Mouse (Mus musculus) layer of hippocampus, adult 2 months (tissue): ENCODE results near the gene Tceal3. TPM values are rescaled to one million over a fixed set of nuclear protein-coding genes. Genes with fewer than 3 reads are reported as not detected.
"Not testable (repeated sequence)": the region's sequence is repeated elsewhere in the genome, so short reads cannot be mapped to it uniquely, and the experiment has no call there.

Experiments used
- DNase-seq, 2 experiments: peaks; one replicate each; pipeline ENCODE4 v3.0.0; 2022; ENCODE audit warnings: low spot score in 2 of 2
- H3K27ac ChIP-seq: fragments of 200-600 bp; 2 replicates; pipeline ENCODE4 v1.8.1; 2022
- H3K4me3 ChIP-seq: fragments of 200-600 bp; 2 replicates; pipeline ENCODE4 v1.8.1; 2022; ENCODE audit warnings: mild to moderate bottlenecking
- CTCF ChIP-seq: fragments of 200-600 bp; conservative IDR thresholded peaks from 2 replicates; pipeline ENCODE4 v1.8.1; 2022; ENCODE audit warnings: antibody characterized with exemption, mild to moderate bottlenecking, moderate library complexity
- total RNA-seq, 2 experiments: library from RNA; stranded (reverse); gene quantifications; 2 replicates each; pipeline ENCODE4 v1.2.3; 2021

Gene Tceal3
- total RNA-seq, 2 experiments from 2014 or later: 193 to 204 TPM

- peak overlapping the region; percentile 56 for H3K27ac ChIP-seq
- TF ChIP-seq CTCF: no peak
- peak; percentile 13 to 29 for DNase-seq
- H3K4me3 ChIP-seq: no peak overlapping the region; the same call in 1 of the 2 replicates
Measured at GRCm38 (mm10) chrX:136639754-136640153, 49.1 kb downstream of the Tceal3 start.

- H3K27ac ChIP-seq, H3K4me3 ChIP-seq, DNase-seq: not testable (repeated sequence)
Measured at GRCm38 (mm10) chrX:136645857-136646256, 55.2 kb downstream of the Tceal3 start.

- Histone ChIP-seq H3K4me3 (peak overlapping the region; percentile 66), H3K27ac (peak overlapping the region; percentile 96)
- TF ChIP-seq CTCF: no peak
- DNase-seq: peak; percentile 14 to 44
Measured at GRCm38 (mm10) chrX:136666281-136666706, 75.7 kb downstream of the Tceal3 start.

GRCm38 (mm10) chrX:136666762-136667464 lies 76.3 kb downstream of the Tceal3 start:
- Histone ChIP-seq H3K27ac (peak overlapping the region; percentile 96), H3K4me3 (peak overlapping the region; percentile 66)
- peak; percentile 5 to 16 for DNase-seq

- no peak overlapping the region for H3K27ac ChIP-seq
- no peak for TF ChIP-seq CTCF
- no peak overlapping the region for H3K4me3 ChIP-seq
- no peak for DNase-seq
Measured at GRCm38 (mm10) chrX:136668794-136669193, 78.2 kb downstream of the Tceal3 start.

GRCm38 (mm10) chrX:136680989-136681388 lies 90.3 kb downstream of the Tceal3 start:
- DNase-seq: no peak
- no peak overlapping the region for H3K4me3 ChIP-seq
- TF ChIP-seq CTCF: no peak
- H3K27ac ChIP-seq: no peak overlapping the region

GRCm38 (mm10) chrX:136691606-136692293 lies 101.1 kb downstream of the Tceal3 start:
- not testable (repeated sequence) for DNase-seq, H3K4me3 ChIP-seq
- H3K27ac ChIP-seq: peak overlapping the region; percentile 73

GRCm38 (mm10) chrX:136692294-136692675 lies 101.6 kb downstream of the Tceal3 start:
- TF ChIP-seq CTCF: no peak
- no peak for DNase-seq
- Histone ChIP-seq H3K27ac (peak overlapping the region; percentile 73), H3K4me3 (no peak overlapping the region)

GRCm38 (mm10) chrX:136693196-136693595 lies 102.6 kb downstream of the Tceal3 start:
- H3K4me3 ChIP-seq: no peak overlapping the region

GRCm38 (mm10) chrX:136707446-136708167 lies 117.0 kb downstream of the Tceal3 start, which contains the start of gene Tceal1:
Gene Tceal1, plus strand, starts transcription at chrX:136707982.
- Histone ChIP-seq H3K27ac (peak within 1 kb of the TSS; percentile 88), H3K4me3 (peak within 1 kb of the TSS; percentile 62)
- no peak for TF ChIP-seq CTCF
- peak; percentile 52 to 63 for DNase-seq

More at GRCm38 (mm10) chrX:136693196-136693595, 102.6 kb downstream of the Tceal3 start:
- no peak overlapping the region for H3K27ac ChIP-seq
- DNase-seq: no peak
- TF ChIP-seq CTCF: no peak

- peak; percentile 20 to 40 for DNase-seq
- H3K27ac ChIP-seq: peak overlapping the region; percentile 88
- peak overlapping the region; percentile 62 for H3K4me3 ChIP-seq
- TF ChIP-seq CTCF: no peak
Measured at GRCm38 (mm10) chrX:136708168-136708681, 117.6 kb downstream of the Tceal3 start.

GRCm38 (mm10) chrX:136708782-136709181 lies 118.1 kb downstream of the Tceal3 start:
- Histone ChIP-seq H3K4me3 (peak overlapping the region; percentile 62), H3K27ac (peak overlapping the region; percentile 88)
- TF ChIP-seq CTCF: no peak
- DNase-seq: no peak

- H3K4me3 ChIP-seq, DNase-seq: not testable (repeated sequence)
- peak overlapping the region; percentile 83 for H3K27ac ChIP-seq
Measured at GRCm38 (mm10) chrX:136714742-136715474, 124.3 kb downstream of the Tceal3 start.
